Mouse (Mus musculus): ENCODE data around the gene Tnfrsf18.
A peak's percentile ranks its signal among the peaks of the same experiment; 100 is the strongest.

Tnfrsf18 gene

GRCm38 (mm10) chr4:156026013-156026412 is at the start of gene Tnfrsf18:
Gene Tnfrsf18 (plus strand): TSS chr4:156026164.
- DNase-seq (ENCODE audit: low read depth, low spot score): no peak

- DNase-seq (ENCODE audit: low read depth, low spot score): no peak
Observed at GRCm38 (mm10) chr4:155981436-155982082, 44.4 kb upstream of the Tnfrsf18 start.

- no peak for DNase-seq (ENCODE audit: low read depth, low spot score)
Observed at GRCm38 (mm10) chr4:155983788-155984187, 42.2 kb upstream of the Tnfrsf18 start.

GRCm38 (mm10) chr4:155991211-155991907 is 34.6 kb upstream of the Tnfrsf18 start:
- no peak for DNase-seq (ENCODE audit: low read depth, low spot score)

- no peak for DNase-seq (ENCODE audit: low read depth, low spot score)
Observed at GRCm38 (mm10) chr4:155991908-155992230, 34.1 kb upstream of the Tnfrsf18 start.

GRCm38 (mm10) chr4:155992241-155992905 is 33.6 kb upstream of the Tnfrsf18 start, which contains the start of the genes B3galt6 and Sdf4:
Gene B3galt6 (minus strand): TSS chr4:155992649.
Gene Sdf4 (plus strand): TSS chr4:155992872.
- peak; percentile 94 for DNase-seq (ENCODE audit: low read depth, low spot score)

GRCm38 (mm10) chr4:155992906-155993547 is 32.9 kb upstream of the Tnfrsf18 start:
- peak; percentile 93 for DNase-seq (ENCODE audit: low read depth, low spot score)

- no peak for DNase-seq (ENCODE audit: low read depth, low spot score)
Observed at GRCm38 (mm10) chr4:155993606-155994005, 32.4 kb upstream of the Tnfrsf18 start.

- no peak for DNase-seq (ENCODE audit: low read depth, low spot score)
Observed at GRCm38 (mm10) chr4:156004109-156004508, 21.9 kb upstream of the Tnfrsf18 start.

GRCm38 (mm10) chr4:156008369-156008768 is 17.6 kb upstream of the Tnfrsf18 start:
- DNase-seq (ENCODE audit: low read depth, low spot score): no peak

GRCm38 (mm10) chr4:156013637-156014036 is 12.3 kb upstream of the Tnfrsf18 start, which contains the start of gene Tnfrsf4:
Gene Tnfrsf4 (plus strand): TSS chr4:156013843.
- no peak for DNase-seq (ENCODE audit: low read depth, low spot score)

- no peak for DNase-seq (ENCODE audit: low read depth, low spot score)
Observed at GRCm38 (mm10) chr4:156014436-156014835, 11.5 kb upstream of the Tnfrsf18 start.

GRCm38 (mm10) chr4:156019771-156020170 is 6.2 kb upstream of the Tnfrsf18 start:
- no peak for DNase-seq (ENCODE audit: low read depth, low spot score)

- no peak for DNase-seq (ENCODE audit: low read depth, low spot score)
Observed at GRCm38 (mm10) chr4:156021381-156021780, 4.6 kb upstream of the Tnfrsf18 start.

- DNase-seq (ENCODE audit: low read depth, low spot score): no peak
Observed at GRCm38 (mm10) chr4:156021942-156022419, 4.0 kb upstream of the Tnfrsf18 start.

GRCm38 (mm10) chr4:156023520-156023919 is 2.4 kb upstream of the Tnfrsf18 start:
- DNase-seq (ENCODE audit: low read depth, low spot score): no peak

GRCm38 (mm10) chr4:156024184-156024583 is 1.8 kb upstream of the Tnfrsf18 start:
- no peak for DNase-seq (ENCODE audit: low read depth, low spot score)

- no peak for DNase-seq (ENCODE audit: low read depth, low spot score)
Observed at GRCm38 (mm10) chr4:156028580-156028979, 2.6 kb downstream of the Tnfrsf18 start.

GRCm38 (mm10) chr4:156030651-156031118 is 4.7 kb downstream of the Tnfrsf18 start:
- no peak for DNase-seq (ENCODE audit: low read depth, low spot score)

- DNase-seq (ENCODE audit: low read depth, low spot score): no peak
Observed at GRCm38 (mm10) chr4:156031255-156031592, 5.3 kb downstream of the Tnfrsf18 start.

- DNase-seq (ENCODE audit: low read depth, low spot score): peak; percentile 87
Observed at GRCm38 (mm10) chr4:156031593-156032391, 5.8 kb downstream of the Tnfrsf18 start.
